Comparison of ENCODE assay signal across 11 mouse cellular contexts in the genomic region with DNA sequence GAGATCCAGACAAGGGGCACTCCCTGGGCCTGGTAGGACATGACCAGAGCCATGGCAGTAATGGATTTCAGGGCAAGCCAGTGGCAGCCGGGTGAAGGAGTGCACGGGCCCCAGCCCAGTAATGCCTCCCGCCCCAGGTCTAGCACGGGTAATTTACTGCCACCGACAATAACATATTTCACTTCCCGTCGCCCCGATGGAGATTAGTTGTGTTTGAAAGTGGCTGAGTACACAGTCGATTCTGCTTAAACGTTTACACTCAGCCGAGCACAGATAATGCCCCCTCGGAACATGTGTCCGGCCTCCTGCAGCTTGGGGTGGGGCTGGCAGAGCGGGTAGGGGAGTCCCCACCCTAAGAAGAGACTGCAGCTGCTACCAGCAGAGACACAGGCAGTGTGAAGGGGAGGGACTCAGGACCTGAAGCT. TPM values are rescaled to one million over a fixed set of nuclear protein-coding genes. Genes with fewer than 3 reads are reported as not detected.
DNase-seq lines count a peak whose midpoint lies in the region; ATAC-seq lines count a peak whose summit lies in the region.
"Had no signal": no experiment of that assay in that cellular context is flagged by ENCODE, and none has a peak within 500 bp of the region (broad histone marks: within the 10 kb centered on the region; RNA-seq: fewer than 3 reads in every experiment).

No protein-coding gene starts in this region.

- 0 out of 2 replicates have a peak, but pooled peaks have one; percentile 56 for ATAC-seq in embryonic facial prominence, embryonic 12.5 days (ENCODE audit: insufficient number of reproducible peaks, insufficient read depth, low FRiP score, low TSS enrichment)
- ATAC-seq in megakaryocyte-erythroid progenitor cell, adult 5-6 weeks (replicated peaks; ENCODE audit: low FRiP score, low TSS enrichment, poor library complexity, severe bottlenecking): peak; percentile 65
- no peak for ATAC-seq in erythroid progenitor cell, adult 5-6 weeks (replicated peaks; ENCODE audit: low FRiP score, poor library complexity, severe bottlenecking)
- ATAC-seq: activated CD4-positive, CD25-positive, alpha-beta regulatory T cell, adult 4 months had no signal

- no peak overlapping the region for H3K4me3 ChIP-seq in embryonic facial prominence, embryonic 12.5 days
- H3K4me3 ChIP-seq: lung, embryonic 15.5 days had no signal

- no peak overlapping the region for H3K9ac ChIP-seq in embryonic facial prominence, embryonic 12.5 days
- H3K9ac ChIP-seq: lung, embryonic 15.5 days had no signal

- no peaks in the 10 kb centered on the region for H3K27me3 ChIP-seq in embryonic facial prominence, embryonic 12.5 days
- H3K27me3 ChIP-seq: lung, embryonic 15.5 days had no signal

- no peaks in the 10 kb centered on the region for H3K36me3 ChIP-seq in embryonic facial prominence, embryonic 12.5 days
- H3K36me3 ChIP-seq: lung, embryonic 15.5 days had no signal

- H3K4me1 ChIP-seq in embryonic facial prominence, embryonic 12.5 days: peaks cover 6% of the 10 kb centered on the region; the same call in 1 of the 2 replicates
- H3K4me1 ChIP-seq: lung, embryonic 15.5 days had no signal

- DNase-seq in spleen, postnatal 36 days (ENCODE audit: low spot score in 2 of 2): peak; percentile 69 to 74
- DNase-seq in spleen, adult 12 weeks (ENCODE audit: low spot score): no peak
- DNase-seq in thymus, postnatal 36 days: peak; percentile 38 to 53
- no peak for DNase-seq in lung, postnatal 36 days
- DNase-seq in cerebellum, postnatal 10 days: no peak
- DNase-seq: cerebellum, postnatal 36 days had no signal

- H3K4me2 ChIP-seq in embryonic facial prominence, embryonic 12.5 days (replicated peaks): no peak overlapping the region
- H3K4me2 ChIP-seq: lung, embryonic 15.5 days had no signal

- 22% methylated on average over 14 of the region's 14 CpGs for WGBS in embryonic facial prominence, embryonic 12.5 days

- H3K9me3 ChIP-seq in embryonic facial prominence, embryonic 12.5 days: no peaks in the 10 kb centered on the region
- H3K9me3 ChIP-seq: lung, embryonic 15.5 days had no signal

- no peak overlapping the region for H3K27ac ChIP-seq in embryonic facial prominence, embryonic 12.5 days
- H3K27ac ChIP-seq: lung, embryonic 15.5 days had no signal

RNA-seq across cellular contexts. Expression of gene Mvk, which starts 38.5 kb away (rescaled TPM):
- 51.7 and 54.0 TPM in 2 replicates for polyA plus RNA-seq in embryonic facial prominence, embryonic 12.5 days (2016; fragmentation: Nextera tagmentation; extraction: Ambion mirVana)
- total RNA-seq in megakaryocyte-erythroid progenitor cell, adult 5-6 weeks (2014; fragmentation: Nextera tagmentation): 9.4 and 10.1 TPM in 2 replicates
- 6.3 and 7.4 TPM in 2 replicates for total RNA-seq in megakaryocyte-erythroid progenitor cell, adult 5-6 weeks (2017)
- total RNA-seq in erythroid progenitor cell, adult 5-6 weeks (2015; ENCODE audit: low replicate concordance): 2.9 TPM in 1 of 2 replicates, not detected in the other
- total RNA-seq in erythroid progenitor cell, adult 5-6 weeks (2017; ENCODE audit: low replicate concordance): not detected in 2 replicates

RNA-seq across cellular contexts. Expression of gene Mmab, which starts 38.7 kb away (rescaled TPM):
- 38.1 and 38.5 TPM in 2 replicates for polyA plus RNA-seq in embryonic facial prominence, embryonic 12.5 days (2016; fragmentation: Nextera tagmentation; extraction: Ambion mirVana)
- total RNA-seq in megakaryocyte-erythroid progenitor cell, adult 5-6 weeks (2014; fragmentation: Nextera tagmentation): 7.5 and 8.3 TPM in 2 replicates
- total RNA-seq in megakaryocyte-erythroid progenitor cell, adult 5-6 weeks (2017): 9.5 and 9.9 TPM in 2 replicates
- total RNA-seq in erythroid progenitor cell, adult 5-6 weeks (2015; ENCODE audit: low replicate concordance): 1.1 and 1.7 TPM in 2 replicates
- total RNA-seq in erythroid progenitor cell, adult 5-6 weeks (2017; ENCODE audit: low replicate concordance): 1.1 and 3.3 TPM in 2 replicates

Comparison
In these comparisons a context has a peak if more than half of its experiments do, and no peak if none do; other contexts are left out.
1. DNase-seq: peak in spleen, postnatal 36 days (2 of 2) and thymus, postnatal 36 days (2 of 2); none in spleen, adult 12 weeks (single experiment), lung, postnatal 36 days (single experiment) and cerebellum, postnatal 10 days (0 of 2).